Mouse (Mus musculus): Measurements from ENCODE around the gene Ttc39b. TPM values are rescaled to one million over a fixed set of nuclear protein-coding genes. Genes with fewer than 3 reads are reported as not detected.

Gene Ttc39b
- total RNA-seq, 1 experiment from 2014 or later, result 15.1 TPM

- ATAC-seq (replicated peaks in 1 of 2; ENCODE audit: insufficient read depth in 1 of 2, low FRiP score in 2 of 2, low TSS enrichment in 1 of 2, low read depth in 1 of 2, poor library complexity in 2 of 2, severe bottlenecking in 2 of 2), result peak; percentile 91 to 97
Measured at GRCm38 (mm10) chr4:83302887-83303827, 20.9 kb downstream of the Ttc39b start.

GRCm38 (mm10) chr4:83302123-83302737, 21.8 kb downstream of the Ttc39b start:
- ATAC-seq (replicated peaks in 1 of 2; ENCODE audit: insufficient read depth in 1 of 2, low FRiP score in 2 of 2, low TSS enrichment in 1 of 2, low read depth in 1 of 2, poor library complexity in 2 of 2, severe bottlenecking in 2 of 2), result no peak

- no peak for ATAC-seq (replicated peaks in 1 of 2; ENCODE audit: insufficient read depth in 1 of 2, low FRiP score in 2 of 2, low TSS enrichment in 1 of 2, low read depth in 1 of 2, poor library complexity in 2 of 2, severe bottlenecking in 2 of 2)
Measured at GRCm38 (mm10) chr4:83301713-83302112, 22.3 kb downstream of the Ttc39b start.

- ATAC-seq (replicated peaks in 1 of 2; ENCODE audit: insufficient read depth in 1 of 2, low FRiP score in 2 of 2, low TSS enrichment in 1 of 2, low read depth in 1 of 2, poor library complexity in 2 of 2, severe bottlenecking in 2 of 2), result peak; percentile 57 to 75
Measured at GRCm38 (mm10) chr4:83284768-83285350, 39.2 kb downstream of the Ttc39b start.

GRCm38 (mm10) chr4:83283973-83284767, 39.9 kb downstream of the Ttc39b start:
- peak; percentile 48 to 51 for ATAC-seq (replicated peaks in 1 of 2; ENCODE audit: insufficient read depth in 1 of 2, low FRiP score in 2 of 2, low TSS enrichment in 1 of 2, low read depth in 1 of 2, poor library complexity in 2 of 2, severe bottlenecking in 2 of 2)

- peak; percentile 22 to 42 for ATAC-seq (replicated peaks in 1 of 2; ENCODE audit: insufficient read depth in 1 of 2, low FRiP score in 2 of 2, low TSS enrichment in 1 of 2, low read depth in 1 of 2, poor library complexity in 2 of 2, severe bottlenecking in 2 of 2)
Measured at GRCm38 (mm10) chr4:83282424-83282823, 41.6 kb downstream of the Ttc39b start.

- ATAC-seq (replicated peaks in 1 of 2; ENCODE audit: insufficient read depth in 1 of 2, low FRiP score in 2 of 2, low TSS enrichment in 1 of 2, low read depth in 1 of 2, poor library complexity in 2 of 2, severe bottlenecking in 2 of 2), result no peak
Measured at GRCm38 (mm10) chr4:83279236-83279635, 44.8 kb downstream of the Ttc39b start.

GRCm38 (mm10) chr4:83274241-83274640, 49.8 kb downstream of the Ttc39b start:
- no peak for ATAC-seq (replicated peaks in 1 of 2; ENCODE audit: insufficient read depth in 1 of 2, low FRiP score in 2 of 2, low TSS enrichment in 1 of 2, low read depth in 1 of 2, poor library complexity in 2 of 2, severe bottlenecking in 2 of 2)

GRCm38 (mm10) chr4:83273616-83274050, 50.4 kb downstream of the Ttc39b start:
- peak; percentile 97 for ATAC-seq (replicated peaks in 1 of 2; ENCODE audit: insufficient read depth in 1 of 2, low FRiP score in 2 of 2, low TSS enrichment in 1 of 2, low read depth in 1 of 2, poor library complexity in 2 of 2, severe bottlenecking in 2 of 2)

GRCm38 (mm10) chr4:83272917-83273615, 51.0 kb downstream of the Ttc39b start:
- peak; percentile 24 to 28; a peak in 3 of 4 replicates for ATAC-seq (replicated peaks in 1 of 2; ENCODE audit: insufficient read depth in 1 of 2, low FRiP score in 2 of 2, low TSS enrichment in 1 of 2, low read depth in 1 of 2, poor library complexity in 2 of 2, severe bottlenecking in 2 of 2)

- ATAC-seq (replicated peaks in 1 of 2; ENCODE audit: insufficient read depth in 1 of 2, low FRiP score in 2 of 2, low TSS enrichment in 1 of 2, low read depth in 1 of 2, poor library complexity in 2 of 2, severe bottlenecking in 2 of 2), result no peak
Measured at GRCm38 (mm10) chr4:83270481-83270880, 53.6 kb downstream of the Ttc39b start.

- ATAC-seq (replicated peaks in 1 of 2; ENCODE audit: insufficient read depth in 1 of 2, low FRiP score in 2 of 2, low TSS enrichment in 1 of 2, low read depth in 1 of 2, poor library complexity in 2 of 2, severe bottlenecking in 2 of 2), result no peak
Measured at GRCm38 (mm10) chr4:83269614-83270013, 54.4 kb downstream of the Ttc39b start.

- ATAC-seq (replicated peaks in 1 of 2; ENCODE audit: insufficient read depth in 1 of 2, low FRiP score in 2 of 2, low TSS enrichment in 1 of 2, low read depth in 1 of 2, poor library complexity in 2 of 2, severe bottlenecking in 2 of 2), result peak; percentile 63 to 66
Measured at GRCm38 (mm10) chr4:83265926-83266692, 57.9 kb downstream of the Ttc39b start.

GRCm38 (mm10) chr4:83264832-83265231, 59.2 kb downstream of the Ttc39b start:
- ATAC-seq (replicated peaks in 1 of 2; ENCODE audit: insufficient read depth in 1 of 2, low FRiP score in 2 of 2, low TSS enrichment in 1 of 2, low read depth in 1 of 2, poor library complexity in 2 of 2, severe bottlenecking in 2 of 2), result no peak

GRCm38 (mm10) chr4:83261998-83262397, 62.1 kb downstream of the Ttc39b start:
- peak; percentile 12 to 31; a peak in 2 of 4 replicates for ATAC-seq (replicated peaks in 1 of 2; ENCODE audit: insufficient read depth in 1 of 2, low FRiP score in 2 of 2, low TSS enrichment in 1 of 2, low read depth in 1 of 2, poor library complexity in 2 of 2, severe bottlenecking in 2 of 2)

- ATAC-seq (replicated peaks in 1 of 2; ENCODE audit: insufficient read depth in 1 of 2, low FRiP score in 2 of 2, low TSS enrichment in 1 of 2, low read depth in 1 of 2, poor library complexity in 2 of 2, severe bottlenecking in 2 of 2), result no peak
Measured at GRCm38 (mm10) chr4:83259690-83260089, 64.4 kb downstream of the Ttc39b start.
